In the genomic region with DNA sequence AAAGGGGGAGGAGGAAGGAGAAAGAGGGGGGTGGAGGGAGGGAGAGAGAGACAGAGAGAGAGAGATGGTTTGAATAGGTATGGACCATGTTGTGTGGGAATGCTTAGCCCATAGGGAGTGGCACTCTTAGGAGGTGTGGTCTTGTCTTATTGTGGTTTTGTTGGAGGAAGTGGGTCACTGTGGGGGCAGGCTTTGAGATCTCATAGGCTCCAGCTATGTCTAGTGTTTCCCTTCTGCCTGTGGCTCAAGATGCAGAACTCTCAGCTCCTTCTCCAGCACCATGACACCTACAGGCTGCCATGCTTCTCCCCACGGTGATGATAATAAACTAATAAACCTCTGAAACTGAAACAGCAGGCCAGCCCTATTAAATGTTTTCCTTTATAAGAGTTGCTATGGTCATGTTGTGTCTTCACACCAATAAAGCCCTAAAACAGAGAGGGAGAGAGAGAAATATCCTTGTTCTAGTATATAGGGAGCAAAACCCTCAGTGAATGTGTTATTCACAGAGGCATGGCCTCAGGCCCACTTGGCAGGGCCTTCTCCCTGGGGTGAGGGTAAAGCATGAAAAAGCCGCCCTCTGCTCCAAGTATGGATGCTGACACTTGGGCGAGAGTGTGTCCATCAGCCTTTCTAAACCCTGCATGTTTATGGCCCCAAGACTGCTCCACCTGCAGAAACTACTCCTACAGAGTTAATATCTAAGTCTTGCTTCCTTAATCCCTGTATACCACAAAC, we compare ENCODE assay signal across 11 mouse cellular contexts. TPM values are rescaled to one million over a fixed set of nuclear protein-coding genes. Genes with fewer than 3 reads are reported as not detected.
A peak's percentile ranks its signal among the peaks of the same experiment; 100 is the strongest.
DNase-seq lines count a peak whose midpoint lies in the region; ATAC-seq and TF ChIP-seq lines count a peak whose summit lies in the region.
"Had no signal": no experiment of that assay in that cellular context is flagged by ENCODE, and none has a peak within 500 bp of the region (broad histone marks: within the 10 kb centered on the region; RNA-seq: fewer than 3 reads in every experiment).

No protein-coding gene starts in this region.

- H3K36me3 ChIP-seq in liver, postnatal 0 days (replicated peaks; ENCODE audit: insufficient read depth, low read length) = no peaks in the 10 kb centered on the region
- H3K36me3 ChIP-seq: stomach, embryonic 15.5 days had no signal

- TF ChIP-seq CTCF in liver, postnatal 0 days (IDR thresholded peaks at IDR 0.05; ENCODE audit: low read depth) = no peak

- WGBS in liver, postnatal 0 days (ENCODE audit: insufficient replicate concordance) = 82% methylated on average over 3 of the region's 3 CpGs

- TF ChIP-seq EP300 in liver, postnatal 0 days (IDR thresholded peaks at IDR 0.05; ENCODE audit: low read depth) = no peak

- DNase-seq in left cerebral cortex, postnatal 4 days = peak; percentile 60
- no peak for DNase-seq in left cerebral cortex, adult 11 months (ENCODE audit: low spot score)
- DNase-seq in CD4-positive, CD25-positive, alpha-beta regulatory T cell, adult 2 months (ENCODE audit: low read depth, low spot score) = peak; percentile 40
- DNase-seq in liver, postnatal 0 days = no peak
- DNase-seq in thymus, postnatal 0 days (ENCODE audit: low spot score) = no peak
- DNase-seq: gastrocnemius, postnatal 36 days; kidney, adult 18-20 months; right cerebral cortex, adult 18-20 months had no signal

- no peak overlapping the region for H3K4me3 ChIP-seq in liver, postnatal 0 days (ENCODE audit: low read depth, low read length)
- H3K4me3 ChIP-seq: stomach, embryonic 15.5 days had no signal

- no peaks in the 10 kb centered on the region for H3K27me3 ChIP-seq in liver, postnatal 0 days (ENCODE audit: insufficient read depth, low read length)
- H3K27me3 ChIP-seq: stomach, embryonic 15.5 days had no signal

- 0 out of 2 replicates have a peak overlapping the region, but pooled peaks have one; percentile 35 for H3K27ac ChIP-seq in liver, postnatal 0 days (ENCODE audit: low read depth)
- H3K27ac ChIP-seq: stomach, embryonic 15.5 days had no signal

- ATAC-seq in activated CD4-positive, CD25-positive, alpha-beta regulatory T cell, adult 4 months = peak; percentile 76
- ATAC-seq in liver, postnatal 0 days = no peak
- no peak for ATAC-seq in erythroid progenitor cell, adult 5-6 weeks (replicated peaks; ENCODE audit: low FRiP score, poor library complexity, severe bottlenecking)

- intact Hi-C loops in left cerebral cortex, postnatal 4 days (cut with DNase I) = no loop called here

- no peaks in the 10 kb centered on the region for H3K9me3 ChIP-seq in liver, postnatal 0 days (ENCODE audit: low read length)
- H3K9me3 ChIP-seq: stomach, embryonic 15.5 days had no signal

- H3K4me2 ChIP-seq in liver, postnatal 0 days (ENCODE audit: low read depth, low read length) = no peak overlapping the region
- H3K4me2 ChIP-seq: stomach, embryonic 15.5 days had no signal

- peaks cover 8% of the 10 kb centered on the region for H3K4me1 ChIP-seq in liver, postnatal 0 days (ENCODE audit: insufficient read depth)
- H3K4me1 ChIP-seq: stomach, embryonic 15.5 days had no signal

- no peak overlapping the region for H3K9ac ChIP-seq in liver, postnatal 0 days (replicated peaks)
- H3K9ac ChIP-seq: stomach, embryonic 15.5 days had no signal

RNA-seq across cellular contexts. Expression of a gene that starts 29.2 kb away (rescaled TPM):
- 10 to 100 TPM; 24.1 to 28.9 TPM for total RNA-seq in left cerebral cortex, postnatal 4 days (2021)
- 10 to 100 TPM; 47.7 to 65.9 TPM for polyA plus RNA-seq in activated CD4-positive, CD25-positive, alpha-beta regulatory T cell, adult 4 months (2017; shearing (Covaris generic))
- polyA plus RNA-seq in liver, postnatal 0 days (2015; fragmentation: Nextera tagmentation; extraction: Ambion mirVana) = 17.7 and 18.6 TPM in 2 replicates
- polyA plus RNA-seq in thymus, postnatal 0 days (2015; fragmentation: Nextera tagmentation; extraction: Ambion mirVana) = 51.5 and 53.3 TPM in 2 replicates
- 10.5 and 10.9 TPM in 2 replicates for total RNA-seq in erythroid progenitor cell, adult 5-6 weeks (2015; ENCODE audit: low replicate concordance)
- 4.7 and 5.4 TPM in 2 replicates for total RNA-seq in erythroid progenitor cell, adult 5-6 weeks (2017; ENCODE audit: low replicate concordance)

RNA-seq across cellular contexts. Expression of a gene that starts 29.4 kb away (rescaled TPM):
- 10 to 100 TPM; 51.1 to 52.9 TPM for total RNA-seq in left cerebral cortex, postnatal 4 days (2021)
- 10 to 100 TPM; 10.4 to 12.0 TPM for polyA plus RNA-seq in activated CD4-positive, CD25-positive, alpha-beta regulatory T cell, adult 4 months (2017; shearing (Covaris generic))
- polyA plus RNA-seq in liver, postnatal 0 days (2015; fragmentation: Nextera tagmentation; extraction: Ambion mirVana) = 13.9 and 16.7 TPM in 2 replicates
- 26.7 and 34.9 TPM in 2 replicates for polyA plus RNA-seq in thymus, postnatal 0 days (2015; fragmentation: Nextera tagmentation; extraction: Ambion mirVana)
- 14.8 and 28.9 TPM in 2 replicates for total RNA-seq in erythroid progenitor cell, adult 5-6 weeks (2015; ENCODE audit: low replicate concordance)
- total RNA-seq in erythroid progenitor cell, adult 5-6 weeks (2017; ENCODE audit: low replicate concordance) = 7.2 and 10.0 TPM in 2 replicates

Comparison
In these comparisons a context has a peak if more than half of its experiments do, and no peak if none do; other contexts are left out.
1. DNase-seq: peak in left cerebral cortex, postnatal 4 days (single experiment) and CD4-positive, CD25-positive, alpha-beta regulatory T cell, adult 2 months (single experiment); none in left cerebral cortex, adult 11 months (single experiment), liver, postnatal 0 days (single experiment) and thymus, postnatal 0 days (single experiment).